Mouse (Mus musculus) lung, postnatal 0 days (tissue): ENCODE results near the gene F930015N05Rik.

ENCODE experiments used
- CTCF ChIP-seq: IDR thresholded peaks from 2 replicates; pipeline ENCODE4 v1.5.1; 2016; ENCODE audit warnings: antibody characterized with exemption, mild to moderate bottlenecking
- EP300 ChIP-seq: IDR thresholded peaks from 2 replicates; pipeline ENCODE4 v1.6.1; 2016; ENCODE audit warnings: antibody characterized with exemption, mild to moderate bottlenecking, control low read depth

GRCm38 (mm10) chr11:64434611-64435545 lies 1.6 kb downstream of the F930015N05Rik start, which contains the start of gene Hs3st3a1:
- TF ChIP-seq CTCF, result no peak
- TF ChIP-seq EP300, result no peak
